Mouse (Mus musculus) heart, adult 9 months (tissue): ENCODE measurements around the gene Baz1a.
A peak's percentile ranks its signal among the peaks of the same experiment; 100 is the strongest.
"Not testable (repeated sequence)": the region's sequence is repeated elsewhere in the genome, so short reads cannot be mapped to it uniquely, and the experiment has no call there.

Experiments
- DNase-seq, 2 experiments: peaks; one replicate each; pipeline ENCODE4 v3.0.0; 2022; ENCODE audit warnings: low spot score in 2 of 2

The Baz1a gene

DNA sequence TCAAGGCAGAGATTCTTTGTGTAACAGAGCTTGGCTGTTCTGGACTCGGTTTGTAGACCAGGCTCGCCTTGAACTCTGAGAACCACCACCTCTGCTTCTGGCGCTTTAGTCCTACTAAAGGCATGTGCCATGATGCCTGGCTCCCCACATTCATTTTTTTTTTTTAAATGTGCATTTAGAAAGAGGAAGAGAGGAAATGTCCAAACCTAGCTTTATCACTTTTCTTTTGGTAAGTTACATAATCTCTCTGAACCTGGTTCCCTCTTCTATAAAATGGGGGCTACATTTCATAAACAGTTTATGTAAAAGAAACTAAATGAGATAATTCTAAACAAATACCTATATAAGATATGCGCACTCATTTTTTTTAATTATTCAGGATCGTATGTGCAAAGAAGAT is 33.2 kb downstream of the Baz1a start:
- DNase-seq, result no peak

DNA sequence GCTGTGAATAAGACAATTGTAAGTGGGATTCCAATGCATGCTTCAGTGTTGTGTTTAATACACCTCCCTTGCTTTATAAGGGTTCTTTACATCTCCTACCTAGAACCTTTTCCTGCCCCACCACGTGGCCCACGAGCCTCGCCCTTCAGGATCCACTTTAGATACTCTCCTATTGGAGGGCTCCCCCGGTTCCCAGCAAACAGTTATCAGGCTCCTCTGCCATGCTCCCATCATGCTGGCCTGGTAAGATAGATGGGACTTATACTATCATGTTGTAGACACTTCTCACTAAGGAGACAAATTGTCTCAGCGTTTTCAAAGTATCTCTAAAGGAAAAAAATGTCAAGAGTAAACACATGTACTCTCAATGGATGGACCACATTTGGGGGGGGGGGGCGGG is 33.6 kb downstream of the Baz1a start:
- DNase-seq, result no peak

DNA sequence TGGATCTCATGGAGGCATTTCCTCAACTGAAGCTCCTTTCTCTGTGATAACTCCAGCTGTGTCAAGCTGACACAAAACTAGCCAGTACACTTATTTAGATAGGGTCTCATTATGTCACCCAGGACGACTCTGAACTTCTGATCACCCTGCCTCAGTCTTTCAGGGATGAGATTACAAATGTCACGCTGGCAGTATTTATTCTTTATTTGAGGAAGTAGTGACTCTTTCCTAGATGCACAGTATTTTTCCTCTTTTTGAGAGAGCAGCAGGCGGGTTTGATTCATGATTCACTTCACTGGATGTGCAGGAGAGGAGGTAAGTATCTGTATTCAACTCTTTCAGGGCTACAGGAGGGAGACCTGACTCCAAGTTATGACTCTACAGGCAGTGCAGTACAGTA is 45.1 kb downstream of the Baz1a start:
- DNase-seq, result no peak

DNA sequence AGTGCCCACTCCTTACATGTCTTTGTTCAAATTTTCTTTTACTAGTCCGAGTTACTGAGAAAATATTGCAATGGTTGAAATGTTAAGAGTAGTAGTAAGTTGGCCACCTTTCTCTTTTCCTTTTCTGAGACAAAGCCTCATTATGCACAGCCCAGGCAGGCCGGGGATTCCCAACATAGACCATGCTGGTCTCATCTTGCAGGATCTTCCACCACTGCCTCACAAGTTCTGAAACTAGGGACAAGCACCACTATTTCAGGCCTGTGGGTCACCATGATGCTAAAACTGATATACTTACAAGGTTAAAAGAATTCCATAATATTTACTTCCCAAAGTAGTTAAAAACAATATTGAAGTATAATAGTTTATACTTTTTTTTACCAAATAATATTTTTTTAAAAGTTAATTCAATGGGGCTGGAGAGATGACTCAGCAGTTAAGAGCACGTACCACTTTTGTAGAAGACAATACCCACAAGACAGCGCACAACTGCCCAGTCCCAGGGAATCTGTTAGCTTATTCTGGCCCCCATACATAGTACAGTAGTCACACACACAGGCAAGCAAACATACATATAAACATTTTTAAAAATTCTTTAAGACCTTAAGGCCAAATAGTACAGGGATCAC is 48.5 kb downstream of the Baz1a start:
- no peak for DNase-seq

DNA sequence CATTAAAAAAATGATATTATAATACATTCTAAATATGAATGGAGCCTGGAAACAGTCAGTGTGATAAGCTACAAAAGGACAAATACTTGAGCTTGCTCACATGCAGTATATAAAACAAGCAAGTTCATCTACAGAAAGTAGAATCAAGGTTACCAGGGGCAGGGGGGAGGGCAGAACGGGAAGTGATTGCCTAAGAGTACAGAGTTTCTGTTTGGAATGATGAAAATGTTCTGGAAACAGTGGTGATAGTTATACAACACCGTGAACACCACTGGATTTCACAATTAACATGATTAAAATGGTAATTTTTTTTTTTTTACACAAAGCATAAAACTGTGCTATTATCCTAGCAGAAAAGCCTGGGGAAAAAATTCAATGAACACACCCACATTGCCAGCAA is 54.6 kb downstream of the Baz1a start:
- DNase-seq, result peak; percentile 15 to 17

DNA sequence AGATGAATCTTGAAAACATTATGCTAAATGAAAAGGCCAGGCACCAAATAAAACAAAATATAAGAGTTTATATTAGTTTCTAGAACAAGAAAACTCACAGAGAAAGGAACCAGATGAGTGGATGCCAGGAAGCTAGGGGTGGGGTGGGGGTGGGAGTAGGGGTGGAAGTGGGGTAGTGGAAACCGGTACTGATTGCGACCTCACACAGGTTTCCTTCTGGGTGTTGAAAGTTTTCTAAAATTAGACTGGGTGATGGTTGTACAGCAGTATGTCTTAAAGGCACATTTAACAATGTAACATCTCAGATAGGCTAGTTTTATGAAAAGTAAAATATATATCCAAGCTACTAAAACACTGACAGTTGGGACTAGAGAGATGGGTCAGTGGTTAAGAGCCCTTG is 57.2 kb downstream of the Baz1a start:
- no peak for DNase-seq

DNA sequence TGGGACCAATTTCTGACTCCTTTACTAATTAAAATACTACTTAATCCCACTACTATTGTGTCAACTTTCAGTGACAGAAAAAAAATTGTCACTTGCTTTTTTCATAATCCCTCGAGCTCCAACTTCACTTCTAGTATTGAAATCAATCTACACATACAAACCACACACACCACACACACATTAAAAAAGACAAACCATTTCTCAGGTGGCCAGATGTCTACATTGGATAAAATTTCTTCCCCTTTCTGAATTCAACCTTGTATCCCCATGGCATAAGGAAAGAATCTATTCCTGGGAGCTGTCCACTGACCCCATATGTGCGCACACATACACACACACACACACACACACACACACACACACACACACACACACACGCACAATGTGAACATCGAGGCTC is 57.7 kb downstream of the Baz1a start:
- DNase-seq, result no peak

DNA sequence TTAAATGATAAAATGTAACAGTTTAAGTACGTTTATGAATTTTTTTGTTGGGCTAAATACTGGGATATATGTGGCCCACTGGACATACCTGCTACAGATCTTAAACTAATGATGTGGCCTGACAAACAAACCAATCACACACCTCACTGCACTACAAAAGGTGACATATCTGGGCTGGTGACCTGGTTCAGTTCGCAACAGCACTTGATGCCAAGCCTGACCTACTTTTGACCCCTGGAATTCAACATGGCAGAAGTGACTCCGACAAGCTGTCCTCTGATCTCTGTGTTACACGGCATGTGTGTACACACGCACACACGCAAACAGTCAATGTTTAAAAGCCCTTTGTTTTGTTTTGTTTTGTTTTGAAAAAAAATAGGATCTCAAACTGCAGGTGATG is 68.0 kb downstream of the Baz1a start:
- no peak for DNase-seq

DNA sequence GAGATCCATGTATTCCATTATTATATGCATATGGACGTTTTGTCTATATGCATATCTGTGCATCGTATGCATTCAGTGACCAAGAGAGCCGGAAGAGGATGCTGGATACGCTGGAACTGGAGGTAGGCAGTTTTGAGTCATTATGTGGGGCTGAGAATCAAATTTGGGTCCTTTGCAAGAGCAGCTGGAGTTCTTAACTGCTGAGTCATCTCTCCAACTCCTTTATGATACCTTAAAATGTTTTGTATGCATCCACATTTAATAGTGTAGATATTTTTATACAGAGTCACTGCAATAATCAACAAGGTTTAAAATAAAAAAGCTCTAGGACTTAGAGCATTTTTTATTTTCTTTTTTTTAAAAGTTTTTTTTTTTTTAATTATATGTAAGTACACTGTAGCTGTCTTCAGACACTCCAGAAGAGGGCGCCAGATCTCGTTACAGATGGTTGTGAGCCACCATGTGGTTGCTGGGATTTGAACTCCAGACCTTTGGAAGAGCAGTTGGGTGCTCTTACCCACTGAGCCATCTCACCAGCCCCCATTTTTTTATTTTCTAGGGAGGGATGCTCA is 71.5 kb downstream of the Baz1a start:
- DNase-seq, result not testable (repeated sequence)

DNA sequence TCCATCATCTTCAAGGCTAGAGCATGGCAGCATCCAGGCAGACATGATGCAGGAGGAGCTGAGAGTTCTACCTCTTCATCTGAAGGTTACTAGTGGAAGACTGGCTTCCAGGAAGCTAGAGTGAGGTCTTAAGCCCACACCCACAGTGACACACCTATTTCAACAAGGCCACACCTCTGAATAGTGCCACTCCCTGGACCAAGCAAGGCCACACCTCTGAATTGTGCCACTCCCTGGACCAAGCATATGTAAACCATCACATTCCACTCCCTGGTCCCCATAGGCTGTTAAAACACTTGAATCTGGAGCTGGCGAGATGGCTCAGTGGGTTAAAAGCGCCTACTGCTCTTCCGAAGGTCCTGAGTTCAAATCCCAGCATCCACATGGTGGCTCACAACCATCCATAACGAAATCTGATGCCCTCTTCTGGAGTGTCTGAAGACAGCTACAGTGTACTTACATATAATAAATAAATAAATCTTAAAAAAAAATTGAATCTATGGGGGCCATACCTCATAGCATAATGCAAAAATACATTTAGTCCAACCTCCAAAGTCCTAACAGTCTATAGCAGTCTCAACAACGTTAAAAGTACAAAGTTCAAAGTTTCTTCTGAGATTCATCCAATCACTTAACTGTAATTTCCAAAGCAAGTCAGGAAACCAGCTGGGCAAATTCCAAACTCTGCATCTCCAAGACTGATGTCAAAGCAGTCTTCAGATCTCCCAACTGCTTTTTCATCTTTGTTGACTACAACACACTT is 76.4 kb downstream of the Baz1a start:
- not testable (repeated sequence) for DNase-seq

DNA sequence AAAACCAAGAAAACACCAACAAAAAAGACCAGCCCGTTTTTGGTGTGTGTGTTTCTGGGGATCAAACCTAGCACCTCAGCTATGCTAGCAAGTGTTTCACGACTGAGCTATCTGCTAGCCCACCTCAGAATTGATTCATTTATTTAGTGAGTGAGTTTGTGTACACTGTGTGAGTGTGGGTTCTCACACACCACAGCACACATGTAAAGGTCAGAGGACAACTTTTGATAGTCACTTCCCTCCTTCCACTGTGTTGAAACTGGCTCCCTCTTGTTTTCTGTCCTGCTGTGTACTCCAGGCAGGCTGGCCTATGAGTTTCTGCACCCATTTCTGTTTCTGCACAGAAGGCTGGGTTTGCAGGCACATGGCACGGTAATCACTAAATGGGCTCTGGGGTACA is 103.8 kb downstream of the Baz1a start:
- DNase-seq, result no peak

DNA sequence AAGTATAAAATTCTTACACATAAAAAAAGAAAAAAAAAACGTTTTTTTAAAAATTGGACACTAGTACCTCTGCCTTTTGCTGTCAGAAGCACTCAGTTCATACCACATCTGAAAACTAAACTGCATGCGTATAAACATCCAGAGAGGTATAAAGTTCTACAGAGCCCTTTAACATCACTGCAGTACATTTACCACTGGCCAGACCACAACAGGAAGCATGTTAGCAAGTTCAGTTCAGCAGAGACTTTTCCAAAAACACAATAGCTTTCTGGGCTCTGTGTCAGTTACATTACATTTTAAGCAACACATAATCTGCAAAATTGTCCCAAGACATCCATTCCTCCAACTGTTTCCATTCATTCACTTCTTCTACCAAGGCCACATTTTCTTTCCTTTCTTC is 121.6 kb downstream of the Baz1a start:
- DNase-seq, result not testable (repeated sequence)

DNA sequence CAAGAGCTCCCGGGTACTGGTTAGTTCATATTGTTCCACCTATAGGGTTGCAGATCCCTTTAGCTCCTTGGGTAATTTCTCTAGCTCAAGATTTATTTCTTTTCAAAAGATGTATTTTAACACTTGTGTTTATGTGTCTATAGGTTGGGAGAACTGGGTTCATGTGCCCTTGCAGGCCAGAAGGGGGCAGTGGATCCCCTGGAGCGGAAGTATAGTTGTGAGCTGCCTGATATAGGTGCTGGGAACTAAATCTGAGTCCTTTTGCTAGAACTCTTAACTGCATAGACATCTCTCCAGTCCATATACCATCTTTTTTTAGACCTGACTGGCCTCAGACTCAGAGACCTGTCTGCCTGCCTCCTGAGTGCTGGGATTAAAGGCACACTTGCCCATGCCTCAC is 123.7 kb downstream of the Baz1a start:
- no peak for DNase-seq

DNA sequence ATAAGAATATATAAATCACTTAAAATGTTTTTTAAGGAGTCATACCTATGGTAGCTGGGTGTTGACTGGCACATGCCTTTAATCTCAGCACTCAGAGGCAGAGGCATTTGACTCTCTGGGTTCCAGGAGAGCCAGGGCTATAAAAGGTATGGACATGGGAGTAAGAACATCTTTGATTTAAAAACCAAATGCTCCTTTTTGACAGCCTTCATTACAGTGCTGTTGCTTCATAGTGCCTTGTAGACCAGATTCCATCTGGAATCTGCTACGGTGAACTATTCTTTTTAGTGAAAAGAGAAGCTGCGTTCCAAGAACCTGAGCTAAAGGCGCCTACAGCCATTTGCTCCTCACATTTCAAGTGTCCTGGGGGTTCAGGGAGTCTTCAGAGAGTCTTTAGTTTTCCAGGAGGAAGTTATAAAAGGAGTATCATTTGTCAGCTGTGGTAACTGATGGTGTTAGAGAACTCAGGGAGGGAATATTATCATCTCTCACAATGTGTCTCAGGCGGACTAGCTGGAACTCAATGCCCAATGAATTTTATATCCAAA is 126.5 kb downstream of the Baz1a start:
- DNase-seq, result no peak

DNA sequence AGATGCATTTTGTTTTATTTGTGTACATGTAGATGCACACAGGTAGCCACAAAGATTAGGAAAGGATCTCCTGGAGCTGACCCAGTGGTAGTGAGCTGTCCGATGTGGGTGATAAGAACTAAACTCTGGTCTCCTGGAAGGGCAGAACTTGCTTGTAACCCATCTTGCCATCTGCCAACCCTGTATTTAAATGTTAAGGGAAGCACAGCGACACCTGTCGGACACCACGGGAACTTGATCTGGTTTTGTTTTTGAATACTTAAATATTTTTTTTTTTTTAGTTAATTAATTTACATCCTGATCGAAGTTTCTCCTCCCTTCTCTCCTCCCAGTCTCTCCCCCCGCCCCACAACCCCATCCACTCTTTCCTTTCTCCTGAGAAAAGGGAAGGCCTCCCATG is 134.5 kb downstream of the Baz1a start:
- DNase-seq, result peak in 1 of 2 experiments; percentile 58

DNA sequence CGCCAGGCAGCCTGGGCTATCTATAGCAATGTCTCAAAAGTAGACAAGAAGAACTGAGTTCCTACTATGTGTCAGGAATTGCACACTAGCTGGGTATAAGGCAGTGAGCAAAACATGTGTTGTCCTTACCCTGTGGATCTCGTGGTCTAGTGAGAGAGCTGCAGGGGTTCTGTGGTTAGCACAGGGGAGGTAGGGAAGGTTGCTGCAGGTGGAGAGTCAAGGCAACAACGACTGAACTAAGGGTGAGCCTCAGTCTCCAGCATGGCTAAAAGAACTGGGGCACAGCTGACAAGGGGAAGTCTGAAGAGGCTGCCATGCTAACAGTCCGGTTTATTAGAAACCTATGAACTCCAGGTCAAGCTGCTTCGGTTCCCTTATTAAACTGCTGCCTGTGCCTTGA is 134.9 kb downstream of the Baz1a start:
- no peak for DNase-seq

DNA sequence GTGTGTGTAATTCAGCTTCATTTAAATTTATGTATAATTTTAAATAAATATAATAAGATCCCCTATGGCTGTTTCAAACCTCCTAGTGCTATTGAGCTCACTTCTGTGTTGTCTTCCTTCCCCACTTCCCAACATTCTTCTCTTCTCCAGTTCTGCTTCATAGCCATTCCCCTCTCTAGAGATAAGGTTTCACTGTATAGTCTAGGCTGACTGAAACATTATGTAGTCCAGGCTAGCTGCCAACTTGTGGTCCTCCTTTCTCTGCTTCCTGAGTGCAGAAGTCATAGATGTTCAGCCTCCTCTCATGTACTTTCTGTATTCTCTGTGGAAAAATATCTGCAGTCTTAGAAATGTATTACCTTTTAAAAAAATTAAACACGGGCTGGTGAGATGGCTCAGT is 136.3 kb downstream of the Baz1a start:
- DNase-seq, result no peak

DNA sequence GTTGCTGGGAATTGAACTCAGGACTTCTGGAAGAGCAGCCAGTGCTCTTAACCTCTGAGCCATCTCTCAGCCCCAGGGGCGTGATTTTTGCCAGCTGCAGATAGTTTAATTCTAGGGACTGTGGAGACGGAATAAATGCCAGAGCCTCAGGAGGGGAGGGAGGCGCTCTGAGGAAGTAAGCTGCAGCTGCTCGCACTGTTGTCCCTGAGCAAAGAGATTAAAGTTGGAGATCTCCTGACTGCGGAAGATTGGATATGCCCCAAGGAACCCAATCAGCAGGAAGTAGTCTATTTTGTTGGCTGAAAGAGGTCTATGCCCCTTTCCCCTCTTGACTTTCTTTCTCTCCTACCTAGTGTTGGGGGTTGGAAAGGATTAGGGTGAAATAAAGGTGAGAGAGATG is 137.3 kb downstream of the Baz1a start:
- DNase-seq, result no peak

DNA sequence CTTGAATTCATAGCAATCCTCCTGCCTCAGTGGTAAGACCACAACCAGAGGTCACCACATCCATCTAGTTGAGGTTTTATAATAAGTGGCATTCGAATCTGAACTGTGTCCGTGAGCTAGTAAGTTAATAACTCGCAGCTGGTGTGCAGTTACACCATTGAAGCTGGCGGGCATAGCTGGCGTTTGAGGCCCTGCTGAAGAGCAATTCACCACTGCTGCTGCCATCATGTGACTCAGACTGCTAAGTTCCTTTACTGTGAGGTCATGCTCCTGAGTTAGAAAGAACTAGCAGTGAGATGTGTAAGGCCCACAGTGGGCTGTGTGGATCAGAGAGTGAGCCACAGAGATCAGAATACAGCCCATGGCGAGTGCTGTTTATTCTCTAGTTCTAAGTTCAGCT is 139.4 kb downstream of the Baz1a start:
- DNase-seq, result peak; percentile 25 to 47

DNA sequence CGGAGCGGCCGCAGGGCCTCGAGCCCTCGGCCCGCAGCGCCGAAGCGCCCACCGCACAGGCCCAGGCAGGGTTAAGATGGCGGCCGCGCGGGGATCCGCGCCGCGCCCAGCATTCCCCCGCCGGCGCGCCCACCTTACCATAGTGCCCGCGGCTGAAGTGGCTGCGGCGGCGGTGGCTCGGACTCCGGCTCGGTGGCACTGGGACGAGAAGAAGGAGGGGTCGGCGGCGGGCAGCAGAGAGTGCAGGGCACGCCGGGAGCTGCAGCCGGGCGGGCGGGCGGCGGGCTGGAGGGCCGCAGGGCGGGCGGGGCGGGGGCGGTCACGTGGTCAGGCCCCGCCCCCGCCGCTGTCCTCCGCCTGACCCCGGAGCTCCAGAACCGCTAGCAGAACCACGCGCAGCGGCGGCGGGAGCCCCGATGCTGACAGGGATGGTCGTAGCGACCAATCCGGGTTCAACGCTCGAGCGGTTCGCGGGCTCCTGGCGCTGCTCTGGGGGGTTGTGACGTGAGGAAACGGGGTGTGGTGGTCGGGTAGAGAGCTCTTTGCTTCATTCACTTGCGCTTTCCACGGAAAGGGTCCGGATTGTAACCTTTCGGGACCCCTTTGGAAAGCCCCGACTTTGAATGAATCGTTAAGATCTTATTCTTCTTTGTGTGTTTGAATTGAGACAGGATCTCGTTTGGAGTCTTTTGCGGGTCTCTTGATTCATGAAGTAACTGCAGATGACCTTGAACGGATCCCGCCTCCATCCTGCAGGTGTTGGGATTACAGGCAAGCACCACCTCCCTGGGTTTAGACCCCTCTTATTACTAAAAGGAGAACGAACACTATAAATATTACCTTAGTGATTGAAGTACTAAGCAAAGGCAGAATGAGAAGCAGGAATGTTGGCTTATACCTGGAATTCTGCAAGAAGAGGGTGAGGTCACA is 151.3 kb downstream of the Baz1a start, which contains the start of gene Cfl2:
Cfl2 (minus strand) TSS at position 272 of the 930 bp plus-strand sequence.
- DNase-seq, result peak; percentile 83

DNA sequence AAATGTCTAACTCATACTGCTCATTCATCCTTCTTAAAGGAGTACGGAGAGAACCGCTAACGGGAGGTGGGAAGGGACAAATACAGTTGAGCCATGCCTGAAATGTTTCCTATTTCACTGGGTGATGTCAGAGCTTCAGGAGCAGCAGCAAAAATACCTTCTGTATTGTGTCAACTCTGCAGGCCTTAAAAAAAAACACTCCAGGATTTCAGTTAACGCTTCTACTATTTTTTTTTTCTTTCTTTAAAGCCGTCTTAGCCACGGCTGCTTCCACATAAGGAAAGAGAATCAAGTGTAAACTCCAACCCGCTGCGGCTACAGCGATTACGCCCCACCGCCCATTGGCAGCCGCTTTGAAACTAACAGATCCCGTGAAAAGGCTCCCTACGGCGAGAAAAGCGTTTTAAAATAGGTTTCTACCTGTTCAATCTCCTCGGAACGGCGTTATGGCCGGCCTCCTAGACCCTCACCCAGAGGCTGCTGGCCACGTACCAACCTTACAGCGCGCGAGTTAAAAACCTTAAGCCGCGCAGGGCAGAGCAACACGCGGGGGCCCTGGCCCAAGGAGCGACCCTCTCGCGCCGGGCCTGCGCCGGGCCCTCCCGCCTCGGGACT is 152.1 kb downstream of the Baz1a start:
- peak; percentile 29 to 50 for DNase-seq
